Mouse (Mus musculus) intestine, embryonic 14.5 days (tissue): ENCODE results near the gene Tnfrsf12a. TPM values are rescaled to one million over a fixed set of nuclear protein-coding genes. Genes with fewer than 3 reads are reported as not detected.

ENCODE experiments used
- ATAC-seq: fragments of 200-750 bp; cut with Nextera tagmentation; replicated peaks from 2 replicates; pipeline ENCODE4 v1.8.0; 2017; ENCODE audit warnings: low read depth, moderate number of reproducible peaks, moderate TSS enrichment, moderate library complexity; ENCODE audit not compliant: low FRiP score, low TSS enrichment
- DNase-seq: peaks from one replicate; pipeline ENCODE4 v3.0.0-alpha.2; 2018; ENCODE audit warnings: low spot score
- H3K27ac ChIP-seq: fragments of 300-500 bp; sonication (generic); 2 replicates; pipeline ENCODE4 v1.5.1; 2014; ENCODE audit warnings: low read depth, mild to moderate bottlenecking, control low read depth
- H3K27me3 ChIP-seq: fragments of 300-500 bp; sonication (generic); replicated peaks from 2 replicates; pipeline ENCODE4 v1.6.1; 2014; ENCODE audit warnings: low read length, control low read depth; ENCODE audit not compliant: control insufficient read depth, insufficient read depth
- H3K36me3 ChIP-seq: fragments of 300-500 bp; sonication (generic); 2 replicates; pipeline ENCODE4 v1.6.1; 2014; ENCODE audit warnings: low read length, control low read depth; ENCODE audit not compliant: control insufficient read depth, insufficient read depth
- H3K4me1 ChIP-seq: fragments of 300-500 bp; sonication (generic); replicated peaks from 2 replicates; pipeline ENCODE4 v1.6.1; 2014; ENCODE audit warnings: low read length, control low read depth, mixed read lengths; ENCODE audit not compliant: control insufficient read depth, insufficient read depth
- H3K4me2 ChIP-seq: fragments of 300-500 bp; sonication (generic); 2 replicates; pipeline ENCODE4 v1.6.1; 2014; ENCODE audit warnings: low read length
- H3K4me3 ChIP-seq: fragments of 300-500 bp; sonication (generic); 2 replicates; pipeline ENCODE4 v1.5.1; 2014; ENCODE audit warnings: low read depth, low read length, control low read depth, mixed read lengths
- H3K9ac ChIP-seq: fragments of 300-500 bp; sonication (generic); 2 replicates; pipeline ENCODE4 v1.6.1; 2014; ENCODE audit warnings: mild to moderate bottlenecking, low read length
- H3K9me3 ChIP-seq: fragments of 300-500 bp; sonication (generic); 2 replicates; pipeline ENCODE4 v1.6.1; 2016; ENCODE audit warnings: low read length, control low read depth; ENCODE audit not compliant: control insufficient read depth
- WGBS: fragments of 180-500 bp; shearing (Covaris S2); extraction: QIAGEN DNeasy Blood & Tissue Kit; methylation state at CpG from one replicate; pipeline ENCODE4 v1.1.7; 2014; 5-methylcytosine and 5-hydroxymethylcytosine counted together
- polyA plus RNA-seq: library from polyadenylated mRNA; unstranded; fragments of >200 nt; fragmentation: Nextera tagmentation; extraction: Ambion mirVana; gene quantifications from 2 replicates; pipeline ENCODE4 v1.2.1, GENCODE M21; 2014

Gene Tnfrsf12a
- polyA plus RNA-seq, 1 experiment from 2014 or later = 23.3 TPM

GRCm38 (mm10) chr17:23675564-23676281 is 1.5 kb downstream of the Tnfrsf12a start:
- Histone ChIP-seq H3K27ac (peak overlapping the region; percentile 73; the same call in 1 of the 2 replicates), H3K27me3 (peaks cover 31% of the 10 kb centered on the region), H3K9me3 (no peaks in the 10 kb centered on the region), H3K4me3 (peak overlapping the region; percentile 62), H3K4me1 (peaks cover 19% of the 10 kb centered on the region), H3K36me3 (no peaks in the 10 kb centered on the region), H3K4me2 (peak overlapping the region; percentile 94), H3K9ac (peak overlapping the region; percentile 55; the same call in 1 of the 2 replicates)
- DNase-seq (peak; percentile 78), ATAC-seq (no peak)
- WGBS = 17% methylated on average over 15 of the region's 15 CpGs

DNA sequence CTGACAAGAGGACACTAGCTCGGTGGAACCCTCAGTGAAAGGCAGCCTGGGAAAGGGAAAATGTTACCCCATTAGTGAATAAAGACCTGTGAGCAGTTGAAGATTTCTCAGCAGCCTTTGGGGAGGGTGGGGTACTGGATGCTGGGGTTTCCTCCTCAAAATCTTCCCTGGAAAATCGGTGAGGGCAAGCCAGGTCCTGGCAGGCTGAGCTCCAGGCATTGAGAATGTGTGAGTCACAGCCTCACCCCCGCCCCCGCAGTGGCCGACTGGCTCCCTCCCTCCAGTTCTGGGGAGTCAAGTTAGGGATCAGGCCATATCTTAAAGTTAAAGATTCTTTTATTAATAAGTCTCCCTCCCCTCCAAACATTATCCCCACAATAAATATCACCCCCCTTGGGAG is 2.1 kb downstream of the Tnfrsf12a start:
- Histone ChIP-seq H3K9ac (no peak overlapping the region), H3K4me1 (peaks cover 19% of the 10 kb centered on the region), H3K27me3 (peaks cover 25% of the 10 kb centered on the region), H3K9me3 (no peaks in the 10 kb centered on the region), H3K27ac (no peak overlapping the region), H3K4me2 (peak overlapping the region; percentile 94), H3K36me3 (peaks cover 6% of the 10 kb centered on the region; the same call in 1 of the 2 replicates), H3K4me3 (0 out of 2 replicates have a peak overlapping the region, but pooled peaks have one; percentile 62)
- 26% methylated on average over 5 of the region's 5 CpGs for WGBS
- DNase-seq (no peak), ATAC-seq (no peak)

DNA sequence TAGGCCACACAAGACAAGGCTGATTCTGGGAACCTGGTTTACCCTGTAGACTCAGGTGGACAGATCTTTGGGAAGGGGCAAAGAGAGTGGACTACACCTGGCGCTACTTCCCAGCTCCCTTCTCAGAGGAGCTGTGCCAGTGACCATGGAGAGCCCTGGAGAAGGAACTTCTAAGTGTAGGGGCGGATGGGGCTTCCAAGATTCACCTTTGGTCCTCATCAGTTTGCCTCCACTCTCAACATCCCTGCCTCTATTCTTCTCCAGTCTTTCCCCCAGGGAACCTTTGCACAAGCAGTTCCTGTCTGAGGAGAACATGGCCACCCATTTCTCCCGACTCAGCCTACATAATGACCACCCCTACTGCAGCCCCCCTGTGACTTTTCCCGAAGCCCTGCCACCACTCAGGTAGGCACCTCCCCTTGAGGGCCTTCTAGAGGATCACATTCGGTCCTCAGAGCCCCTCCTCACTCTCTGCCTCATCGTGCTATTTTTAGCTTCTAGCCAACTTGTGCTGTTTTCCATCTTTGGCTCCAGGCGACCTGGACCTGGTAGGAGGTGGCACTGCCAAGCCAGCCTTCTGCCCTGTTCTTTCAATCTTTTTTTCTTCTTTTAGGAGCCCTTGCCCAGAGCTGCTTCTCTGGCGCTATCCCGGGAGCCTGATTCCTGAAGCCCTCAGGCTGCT is 2.9 kb downstream of the Tnfrsf12a start:
- ATAC-seq (no peak), DNase-seq (no peak)
- Histone ChIP-seq H3K4me1 (peaks cover 19% of the 10 kb centered on the region), H3K4me2 (peak overlapping the region; percentile 94), H3K9me3 (no peaks in the 10 kb centered on the region), H3K36me3 (peaks cover 11% of the 10 kb centered on the region), H3K27me3 (peaks cover 18% of the 10 kb centered on the region), H3K4me3 (peak overlapping the region; percentile 51), H3K9ac (peak overlapping the region; percentile 47), H3K27ac (no peak overlapping the region)
- 31% methylated on average over 9 of the region's 9 CpGs for WGBS

- WGBS = under 1% methylated on average over 45 of the region's 45 CpGs
- Histone ChIP-seq H3K27me3 (peaks cover 9% of the 10 kb centered on the region; the same call in 1 of the 2 replicates), H3K4me2 (peak within 1 kb of the TSS; percentile 94), H3K27ac (no peak within 1 kb of the TSS), H3K9ac (peak within 1 kb of the TSS; percentile 47), H3K9me3 (no peaks in the 10 kb centered on the region), H3K4me1 (peaks cover 19% of the 10 kb centered on the region), H3K4me3 (peak within 1 kb of the TSS; percentile 51), H3K36me3 (peaks cover 19% of the 10 kb centered on the region)
- ATAC-seq = peak; percentile 92
- peak; percentile 97 for DNase-seq
Measured at GRCm38 (mm10) chr17:23673424-23674073, 3.7 kb downstream of the Tnfrsf12a start, which contains the start of the genes Hcfc1r1 and Thoc6. Gene Hcfc1r1 (plus strand): TSS chr17:23673596. Gene Thoc6 (minus strand): TSS chr17:23673882.

DNA sequence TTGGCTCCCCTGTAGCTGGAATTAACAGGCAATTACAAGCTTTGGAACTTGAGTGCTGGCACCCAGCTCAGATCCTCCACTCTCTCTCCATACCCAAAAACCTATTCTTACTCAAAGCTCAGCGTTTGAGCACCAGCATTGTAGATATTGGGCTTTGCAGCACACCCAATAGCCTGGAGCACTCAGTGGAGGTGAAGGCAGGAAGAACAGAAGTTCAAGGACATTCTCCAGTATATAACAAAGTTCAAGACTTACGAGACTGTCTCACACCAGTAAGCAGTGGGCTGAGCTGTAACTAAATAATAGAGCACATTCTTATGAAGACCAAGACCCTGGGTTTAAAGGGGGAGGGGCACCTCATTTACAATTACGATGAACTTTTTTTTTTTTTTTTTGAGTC is 4.5 kb downstream of the Tnfrsf12a start:
- 67% methylated on average over 3 of the region's 3 CpGs for WGBS
- Histone ChIP-seq H3K27me3 (0 out of 2 replicates have a peak, but pooled peaks cover 5% of the 10 kb centered on the region), H3K27ac (no peak overlapping the region), H3K9me3 (no peaks in the 10 kb centered on the region), H3K36me3 (peaks cover 27% of the 10 kb centered on the region), H3K9ac (peak overlapping the region; percentile 4; the same call in 1 of the 2 replicates), H3K4me3 (peak overlapping the region; percentile 51), H3K4me1 (peaks cover 19% of the 10 kb centered on the region), H3K4me2 (peak overlapping the region; percentile 94)
- no peak for ATAC-seq
- no peak for DNase-seq

DNA sequence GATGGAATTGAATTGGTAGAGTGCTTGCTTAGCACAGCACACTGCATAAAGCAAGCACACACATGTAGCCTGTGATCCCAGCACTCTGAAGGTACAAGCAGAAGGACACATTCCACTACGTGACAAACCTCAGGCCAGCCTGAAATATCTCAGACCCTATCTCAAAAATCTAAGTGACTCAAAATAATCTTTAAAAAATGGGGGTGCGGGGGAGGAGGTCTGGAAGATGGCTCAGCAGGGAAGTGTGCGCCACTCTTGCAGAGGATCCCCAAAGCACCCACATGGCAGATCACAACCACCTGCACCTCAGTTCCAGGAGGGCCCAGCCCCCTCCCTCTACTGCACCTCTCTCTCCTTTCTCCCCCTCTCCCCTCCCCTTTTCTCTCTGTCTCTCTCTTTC is 5.7 kb downstream of the Tnfrsf12a start:
- H3K27me3 ChIP-seq = 0 out of 2 replicates have a peak, but pooled peaks cover 5% of the 10 kb centered on the region
- no peak for ATAC-seq
- DNase-seq = no peak
- H3K9me3 ChIP-seq = no peaks in the 10 kb centered on the region
- no peak overlapping the region for H3K4me3 ChIP-seq
- no peak overlapping the region for H3K4me2 ChIP-seq
- 91% methylated on average over 3 of the region's 3 CpGs for WGBS
- no peak overlapping the region for H3K9ac ChIP-seq
- no peak overlapping the region for H3K27ac ChIP-seq
- H3K4me1 ChIP-seq = peaks cover 18% of the 10 kb centered on the region
- peaks cover 40% of the 10 kb centered on the region for H3K36me3 ChIP-seq

GRCm38 (mm10) chr17:23670516-23671074 is 6.7 kb downstream of the Tnfrsf12a start:
- Histone ChIP-seq H3K27ac (no peak overlapping the region), H3K9ac (no peak overlapping the region), H3K4me1 (peaks cover 9% of the 10 kb centered on the region), H3K36me3 (peaks cover 45% of the 10 kb centered on the region), H3K27me3 (0 out of 2 replicates have a peak, but pooled peaks cover 2% of the 10 kb centered on the region), H3K9me3 (no peaks in the 10 kb centered on the region), H3K4me3 (no peak overlapping the region), H3K4me2 (no peak overlapping the region)
- DNase-seq (no peak), ATAC-seq (no peak)
- 93% methylated on average over 7 of the region's 7 CpGs for WGBS

GRCm38 (mm10) chr17:23665511-23665910 is 11.8 kb downstream of the Tnfrsf12a start:
- no peak overlapping the region for H3K4me3 ChIP-seq
- H3K4me1 ChIP-seq = no peaks in the 10 kb centered on the region; the same call in 1 of the 2 replicates
- no peaks in the 10 kb centered on the region for H3K9me3 ChIP-seq
- H3K36me3 ChIP-seq = peaks cover 43% of the 10 kb centered on the region
- no peak overlapping the region for H3K27ac ChIP-seq
- 80% methylated on average over 14 of the region's 14 CpGs for WGBS
- ATAC-seq (no peak), DNase-seq (no peak)
- no peak overlapping the region for H3K9ac ChIP-seq
- H3K4me2 ChIP-seq = no peak overlapping the region
- H3K27me3 ChIP-seq = peaks cover 20% of the 10 kb centered on the region
